Mouse (Mus musculus) heart, postnatal 0 days (tissue): Measurements from ENCODE around the gene 2310011J03Rik. TPM values are rescaled to one million over a fixed set of nuclear protein-coding genes. Genes with fewer than 3 reads are reported as not detected.

Experiments
- ATAC-seq: fragments of 200-750 bp; cut with Nextera tagmentation; 2 replicates; pipeline ENCODE4 v1.8.0; 2017; ENCODE audit warnings: low read depth, moderate number of reproducible peaks, moderate library complexity; ENCODE audit not compliant: insufficient read depth
- DNase-seq: peaks from one replicate; pipeline ENCODE4 v3.0.0-alpha.2; 2016; ENCODE audit warnings: low spot score
- H3K27ac ChIP-seq: fragments of 300-500 bp; sonication (generic); 2 replicates; pipeline ENCODE4 v1.5.1; 2014; ENCODE audit warnings: low read depth, mild to moderate bottlenecking
- H3K27me3 ChIP-seq: fragments of 300-500 bp; sonication (generic); 2 replicates; pipeline ENCODE4 v1.6.1; 2014; ENCODE audit warnings: low read length, mixed read lengths; ENCODE audit not compliant: control insufficient read depth, insufficient read depth
- H3K36me3 ChIP-seq: fragments of 300-500 bp; sonication (generic); replicated peaks from 2 replicates; pipeline ENCODE4 v1.6.1; 2014; ENCODE audit warnings: low read length, mixed read lengths; ENCODE audit not compliant: control insufficient read depth, insufficient read depth
- H3K4me1 ChIP-seq: fragments of 300-500 bp; sonication (generic); 2 replicates; pipeline ENCODE4 v1.6.1; 2014; ENCODE audit warnings: antibody characterized with exemption; ENCODE audit not compliant: control insufficient read depth, insufficient read depth
- H3K4me2 ChIP-seq: fragments of 300-500 bp; sonication (generic); 2 replicates; pipeline ENCODE4 v1.6.1; 2014; ENCODE audit warnings: low read depth, mild to moderate bottlenecking, low read length, moderate library complexity
- H3K4me3 ChIP-seq: fragments of 300-500 bp; sonication (generic); 2 replicates; pipeline ENCODE4 v1.5.1; 2014; ENCODE audit warnings: low read depth, low read length
- H3K9ac ChIP-seq: fragments of 300-500 bp; sonication (generic); replicated peaks from 2 replicates; pipeline ENCODE4 v1.6.1; 2014; ENCODE audit warnings: low read depth, low read length, mixed read lengths
- H3K9me3 ChIP-seq: fragments of 300-500 bp; sonication (generic); replicated peaks from 2 replicates; pipeline ENCODE4 v1.6.1; 2016; ENCODE audit warnings: low read length; ENCODE audit not compliant: control insufficient read depth
- CTCF ChIP-seq: IDR thresholded peaks from 2 replicates; pipeline ENCODE4 v1.5.1; 2016; ENCODE audit warnings: antibody characterized with exemption, control low read depth, low read depth
- EP300 ChIP-seq: IDR thresholded peaks from 2 replicates; pipeline ENCODE4 v1.6.1; 2016; ENCODE audit warnings: antibody characterized with exemption, low read depth
- WGBS: fragments of 180-500 bp; shearing (Covaris S2); extraction: QIAGEN DNeasy Blood & Tissue Kit; methylation state at CpG from one replicate; pipeline ENCODE4 v1.1.7; 2014; 5-methylcytosine and 5-hydroxymethylcytosine counted together
- polyA plus RNA-seq: library from polyadenylated mRNA; unstranded; fragments of >200 nt; fragmentation: Nextera tagmentation; extraction: Ambion mirVana; gene quantifications from 2 replicates; pipeline ENCODE4 v1.2.1, GENCODE M21; 2015
- total RNA-seq: library from RNA; depleted of rRNA; stranded (reverse); fragments of >200 nt; gene quantifications from 2 replicates; pipeline ENCODE4 v1.2.3, GENCODE M21; 2014; ENCODE audit warnings: low replicate concordance

Gene 2310011J03Rik
- total and polyA plus RNA-seq, 2 experiments from 2014 or later, result 13.5 to 37.4 TPM

DNA sequence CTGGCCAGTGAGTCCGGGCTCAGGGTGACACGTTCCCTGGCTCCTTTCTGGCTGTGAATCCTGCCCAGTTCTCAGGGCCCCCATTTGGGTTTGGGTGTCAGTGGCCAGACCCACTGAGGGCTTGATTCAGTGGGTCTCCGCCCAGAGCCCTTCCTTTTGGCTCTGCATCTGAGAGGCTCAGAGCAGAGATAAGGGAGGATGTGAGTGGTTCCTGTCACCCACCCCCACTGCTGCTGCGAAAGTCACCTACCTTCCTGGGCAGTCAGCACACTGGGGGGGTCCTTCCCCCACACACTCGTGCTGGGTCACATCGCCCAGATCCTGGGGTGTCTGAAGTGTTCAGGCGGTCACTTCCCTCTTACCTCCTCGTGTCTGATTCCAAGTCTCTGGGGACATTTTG lies 32.4 kb upstream of the 2310011J03Rik start:
- DNase-seq (no peak), ATAC-seq (no peak)
- Histone ChIP-seq H3K4me2 (no peak overlapping the region), H3K27ac (no peak overlapping the region), H3K27me3 (peaks cover 81% of the 10 kb centered on the region), H3K36me3 (no peaks in the 10 kb centered on the region), H3K4me3 (no peak overlapping the region), H3K9me3 (no peaks in the 10 kb centered on the region), H3K4me1 (peaks cover 12% of the 10 kb centered on the region), H3K9ac (no peak overlapping the region)
- 33% methylated on average over 8 of the region's 8 CpGs for WGBS
- TF ChIP-seq EP300 (no peak), CTCF (no peak)

DNA sequence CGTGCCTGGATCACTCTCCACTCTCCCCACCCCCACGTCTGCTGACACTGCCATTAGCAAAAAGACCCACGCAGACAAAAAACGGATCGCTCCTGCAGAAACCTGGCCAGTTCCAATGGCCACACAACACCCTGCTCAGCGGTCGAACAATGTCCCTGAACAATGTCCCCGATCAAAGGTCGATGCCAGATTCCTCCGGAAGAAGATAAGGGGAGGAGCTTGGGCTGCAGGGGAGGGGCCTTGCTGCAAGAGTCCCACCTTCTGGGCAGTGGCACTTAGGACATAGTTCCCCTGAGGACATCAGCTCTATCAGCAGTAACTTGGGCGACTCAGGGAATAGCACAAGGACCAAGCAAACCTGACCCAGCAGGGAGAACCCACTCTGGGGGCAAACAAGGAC lies 31.6 kb upstream of the 2310011J03Rik start:
- Histone ChIP-seq H3K4me2 (no peak overlapping the region), H3K4me1 (peaks cover 17% of the 10 kb centered on the region), H3K9me3 (no peaks in the 10 kb centered on the region), H3K27me3 (peaks cover 77% of the 10 kb centered on the region), H3K4me3 (no peak overlapping the region), H3K9ac (no peak overlapping the region), H3K27ac (no peak overlapping the region), H3K36me3 (no peaks in the 10 kb centered on the region)
- TF ChIP-seq EP300, result no peak
- TF ChIP-seq CTCF, result no peak
- ATAC-seq, result no peak
- 27% methylated on average over 11 of the region's 11 CpGs for WGBS
- no peak for DNase-seq

GRCm38 (mm10) chr10:80350292-80350691 lies 30.0 kb upstream of the 2310011J03Rik start:
- H3K27me3 ChIP-seq, result peaks cover 68% of the 10 kb centered on the region

GRCm38 (mm10) chr10:80348981-80349380 lies 28.6 kb upstream of the 2310011J03Rik start:
- peaks cover 64% of the 10 kb centered on the region for H3K27me3 ChIP-seq
- peak overlapping the region; percentile 46; the same call in 1 of the 2 replicates for H3K27ac ChIP-seq
- DNase-seq, result no peak
- 16% methylated on average over 26 of the region's 26 CpGs for WGBS
- peak overlapping the region; percentile 85 for H3K4me2 ChIP-seq
- H3K4me1 ChIP-seq, result peaks cover 30% of the 10 kb centered on the region
- no peaks in the 10 kb centered on the region for H3K36me3 ChIP-seq
- no peak overlapping the region; the same call in 1 of the 2 replicates for H3K9ac ChIP-seq
- TF ChIP-seq CTCF, result no peak
- H3K9me3 ChIP-seq, result no peaks in the 10 kb centered on the region
- peak; percentile 7; the same call in 1 of the 2 replicates for ATAC-seq
- peak overlapping the region; percentile 59 for H3K4me3 ChIP-seq

More at GRCm38 (mm10) chr10:80350292-80350691, 30.0 kb upstream of the 2310011J03Rik start:
- H3K4me3 ChIP-seq, result no peak overlapping the region
- DNase-seq (peak; percentile 80), ATAC-seq (peak; percentile 71)
- TF ChIP-seq EP300 (no peak), CTCF (peak; percentile 94)
- no peak overlapping the region for H3K27ac ChIP-seq
- H3K9me3 ChIP-seq, result no peaks in the 10 kb centered on the region
- WGBS, result 3% methylated on average over 7 of the region's 7 CpGs
- peaks cover 17% of the 10 kb centered on the region for H3K4me1 ChIP-seq
- no peak overlapping the region for H3K9ac ChIP-seq
- no peaks in the 10 kb centered on the region for H3K36me3 ChIP-seq
- H3K4me2 ChIP-seq, result no peak overlapping the region

DNA sequence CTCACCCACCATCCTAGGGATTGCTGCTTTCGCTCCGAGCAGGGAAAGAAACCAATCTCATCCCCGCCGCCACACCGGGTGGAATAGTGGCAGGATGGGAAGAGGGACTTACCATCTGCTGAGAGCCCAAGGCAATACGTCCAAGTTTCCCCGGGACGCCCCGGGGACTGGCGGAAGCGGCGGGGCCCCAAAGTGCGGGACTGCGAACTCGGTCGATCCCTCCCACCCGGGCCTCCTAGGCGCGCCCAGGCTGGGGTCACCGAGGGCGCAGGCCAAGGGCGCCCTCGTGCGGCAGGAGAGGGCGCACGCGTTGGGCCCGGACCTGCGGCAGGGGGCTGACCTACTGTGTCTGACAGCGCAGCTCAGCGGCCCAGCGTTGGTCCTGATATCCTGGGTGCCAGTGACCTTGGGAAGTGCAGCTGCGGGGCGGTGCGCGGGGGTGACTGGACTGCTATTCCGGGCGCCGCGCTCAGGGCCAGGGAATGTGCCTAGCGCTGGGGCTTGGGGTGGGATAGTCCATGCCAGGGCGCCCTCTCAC lies 28.0 kb upstream of the 2310011J03Rik start, which contains the start of gene Adamtsl5:
Adamtsl5 (minus strand) TSS at position 169 of the 538 bp plus-strand sequence.
- no peak for TF ChIP-seq EP300
- TF ChIP-seq CTCF, result peak; percentile 62
- H3K4me1 ChIP-seq, result peaks cover 30% of the 10 kb centered on the region
- WGBS, result under 1% methylated on average over 34 of the region's 42 CpGs

More for the DNA sequence above, 28.0 kb upstream of the 2310011J03Rik start, which contains the start of gene Adamtsl5:
- Histone ChIP-seq H3K4me3 (peak within 1 kb of the TSS; percentile 59), H3K9me3 (no peaks in the 10 kb centered on the region), H3K4me2 (peak within 1 kb of the TSS; percentile 85), H3K9ac (peak within 1 kb of the TSS; percentile 62), H3K27ac (peak within 1 kb of the TSS; percentile 46), H3K27me3 (peaks cover 65% of the 10 kb centered on the region), H3K36me3 (no peaks in the 10 kb centered on the region)
- peak; percentile 63 for DNase-seq
- peak; percentile 79 for ATAC-seq
